Mouse (Mus musculus) heart, adult 2 months (tissue): ENCODE results near the gene Timm17a. TPM values are rescaled to one million over a fixed set of nuclear protein-coding genes. Genes with fewer than 3 reads are reported as not detected.
A peak's percentile ranks its signal among the peaks of the same experiment; 100 is the strongest.

Experiments used
- DNase-seq, 2 experiments: peaks; one replicate each; pipeline ENCODE4 v3.0.0; 2021
- H3K27ac ChIP-seq: fragments of 200-600 bp; 2 replicates; pipeline ENCODE4 v1.8.1; 2022
- H3K27me3 ChIP-seq: fragments of 200-500 bp; 2 replicates; pipeline ENCODE4 v1.6.1; 2012; ENCODE audit warnings: mild to moderate bottlenecking, low read length, inconsistent platforms, mixed read lengths; ENCODE audit not compliant: control insufficient read depth, insufficient read depth
- H3K36me3 ChIP-seq: fragments of 200-500 bp; 2 replicates; pipeline ENCODE4 v1.6.1; 2012; ENCODE audit warnings: low read length, inconsistent platforms; ENCODE audit not compliant: control insufficient read depth, insufficient read depth
- H3K4me1 ChIP-seq: fragments of 200-500 bp; 2 replicates; pipeline ENCODE4 v1.6.1; 2011; ENCODE audit warnings: low read length; ENCODE audit not compliant: control insufficient read depth, insufficient read depth
- H3K4me3 ChIP-seq: fragments of 200-600 bp; 2 replicates; pipeline ENCODE4 v1.8.1; 2022
- H3K79me2 ChIP-seq: fragments of 200-500 bp; replicated peaks from 2 replicates; pipeline ENCODE4 v1.6.1; 2012; ENCODE audit warnings: mild to moderate bottlenecking, inconsistent platforms, low read length, moderate library complexity, mixed read lengths; ENCODE audit not compliant: control insufficient read depth, insufficient read depth
- H3K9ac ChIP-seq: fragments of 200-500 bp; 2 replicates; pipeline ENCODE4 v1.6.1; 2012; ENCODE audit warnings: low read depth, mild to moderate bottlenecking, control low read depth, inconsistent platforms, low read length, mixed read lengths
- CTCF ChIP-seq: fragments of 200-600 bp; IDR thresholded peaks from 2 replicates; pipeline ENCODE4 v1.8.1; 2022; ENCODE audit warnings: antibody characterized with exemption, mild to moderate bottlenecking, moderate library complexity
- EP300 ChIP-seq: fragments of 200-500 bp; IDR thresholded peaks from 2 replicates; pipeline ENCODE4 v1.6.1; 2011; ENCODE audit warnings: low read depth, low read length, control low read depth; ENCODE audit not compliant: insufficient read depth
- POLR2A ChIP-seq: fragments of 200-500 bp; IDR thresholded peaks from 2 replicates; pipeline ENCODE4 v1.6.1; 2011; ENCODE audit warnings: mild to moderate bottlenecking, low read depth, low read length, control low read depth; ENCODE audit not compliant: insufficient read depth
- WGBS: fragments of 180-500 bp; shearing (Covaris S2); methylation state at CpG from one replicate; pipeline ENCODE4 v1.1.7; 2018; 5-methylcytosine and 5-hydroxymethylcytosine counted together
- intact Hi-C: fragments of 180-260 bp; cut with DNase I; formaldehyde crosslinking; loops from one replicate; pipeline ENCODE4 v1.15.1; 2025
- polyA plus RNA-seq: library from polyadenylated mRNA; depleted of rRNA; stranded (reverse); fragments of >200 nt; gene quantifications from 2 replicates; pipeline ENCODE4 v1.2.3, GENCODE M21; 2012
- total RNA-seq, 2 experiments: library from RNA; stranded (reverse); gene quantifications; 2 replicates each; pipeline ENCODE4 v1.2.3; 2021

Timm17a gene
- total and polyA plus RNA-seq, 3 experiments: 185 to 370 (median 325) TPM

GRCm38 (mm10) chr1:135347498-135348169, 34.1 kb upstream of the Timm17a start:
- no peaks in the 10 kb centered on the region for H3K79me2 ChIP-seq
- no peaks in the 10 kb centered on the region for H3K27me3 ChIP-seq
- no peaks in the 10 kb centered on the region for H3K36me3 ChIP-seq
- H3K9ac ChIP-seq: no peak overlapping the region
- no peak overlapping the region for H3K4me3 ChIP-seq
- intact Hi-C loops: no loop called here
- TF ChIP-seq POLR2A: no peak
- TF ChIP-seq CTCF: no peak
- no peak for TF ChIP-seq EP300
- peaks cover 6% of the 10 kb centered on the region; the same call in 1 of the 2 replicates for H3K4me1 ChIP-seq
- H3K27ac ChIP-seq: peak overlapping the region; percentile 18
- peak; percentile 45 to 70 for DNase-seq
- 34% methylated on average over 4 of the region's 4 CpGs for WGBS

GRCm38 (mm10) chr1:135346891-135347290, 33.3 kb upstream of the Timm17a start:
- peaks cover 4% of the 10 kb centered on the region; the same call in 1 of the 2 replicates for H3K4me1 ChIP-seq
- H3K27me3 ChIP-seq: no peaks in the 10 kb centered on the region
- TF ChIP-seq POLR2A (no peak), CTCF (no peak), EP300 (no peak)
- H3K9ac ChIP-seq: no peak overlapping the region
- H3K36me3 ChIP-seq: no peaks in the 10 kb centered on the region
- peak overlapping the region; percentile 18; the same call in 1 of the 2 replicates for H3K27ac ChIP-seq
- H3K4me3 ChIP-seq: no peak overlapping the region
- no peak for DNase-seq
- H3K79me2 ChIP-seq: no peaks in the 10 kb centered on the region
- intact Hi-C loops: no loop called here
- 80% methylated on average over 3 of the region's 3 CpGs for WGBS

GRCm38 (mm10) chr1:135344026-135344425, 30.4 kb upstream of the Timm17a start:
- Histone ChIP-seq H3K4me1 (peaks cover 4% of the 10 kb centered on the region; the same call in 1 of the 2 replicates), H3K9ac (no peak overlapping the region), H3K79me2 (no peaks in the 10 kb centered on the region), H3K27ac (no peak overlapping the region), H3K36me3 (no peaks in the 10 kb centered on the region), H3K27me3 (no peaks in the 10 kb centered on the region), H3K4me3 (no peak overlapping the region)
- intact Hi-C loops: no loop called here
- WGBS: 51% methylated on average over 4 of the region's 4 CpGs
- TF ChIP-seq CTCF (no peak), POLR2A (no peak), EP300 (no peak)
- no peak for DNase-seq

GRCm38 (mm10) chr1:135341947-135342346, 28.4 kb upstream of the Timm17a start:
- intact Hi-C loops: no loop called here
- TF ChIP-seq CTCF (no peak), POLR2A (no peak), EP300 (no peak)
- Histone ChIP-seq H3K4me3 (no peak overlapping the region), H3K79me2 (no peaks in the 10 kb centered on the region), H3K9ac (no peak overlapping the region), H3K27ac (no peak overlapping the region), H3K4me1 (peaks cover 2% of the 10 kb centered on the region; the same call in 1 of the 2 replicates), H3K36me3 (no peaks in the 10 kb centered on the region), H3K27me3 (no peaks in the 10 kb centered on the region; the same call in 1 of the 2 replicates)
- WGBS: 71% methylated on average over 8 of the region's 8 CpGs
- no peak for DNase-seq

GRCm38 (mm10) chr1:135330578-135330977, 17.0 kb upstream of the Timm17a start:
- no peaks in the 10 kb centered on the region; the same call in 1 of the 2 replicates for H3K4me1 ChIP-seq

GRCm38 (mm10) chr1:135328368-135328767, 14.8 kb upstream of the Timm17a start:
- H3K36me3 ChIP-seq: no peaks in the 10 kb centered on the region
- H3K4me1 ChIP-seq: no peaks in the 10 kb centered on the region; the same call in 1 of the 2 replicates
- H3K4me3 ChIP-seq: no peak overlapping the region
- H3K9ac ChIP-seq: no peak overlapping the region
- no peak for DNase-seq
- H3K27ac ChIP-seq: no peak overlapping the region
- no peak for TF ChIP-seq EP300
- TF ChIP-seq CTCF: no peak
- no peaks in the 10 kb centered on the region for H3K79me2 ChIP-seq
- 67% methylated on average over 5 of the region's 5 CpGs for WGBS
- no peaks in the 10 kb centered on the region for H3K27me3 ChIP-seq
- intact Hi-C loops: no loop called here

More at GRCm38 (mm10) chr1:135330578-135330977, 17.0 kb upstream of the Timm17a start:
- no peaks in the 10 kb centered on the region for H3K27me3 ChIP-seq
- intact Hi-C loops: no loop called here
- H3K36me3 ChIP-seq: no peaks in the 10 kb centered on the region
- 72% methylated on average over 6 of the region's 6 CpGs for WGBS
- DNase-seq: no peak
- no peaks in the 10 kb centered on the region for H3K79me2 ChIP-seq
- TF ChIP-seq CTCF (no peak), POLR2A (no peak), EP300 (no peak)
- no peak overlapping the region for H3K27ac ChIP-seq
- H3K4me3 ChIP-seq: no peak overlapping the region
- H3K9ac ChIP-seq: no peak overlapping the region
